Mouse (Mus musculus) embryonic facial prominence, embryonic 15.5 days (tissue): ENCODE results near the gene Sh3d21. TPM values are rescaled to one million over a fixed set of nuclear protein-coding genes. Genes with fewer than 3 reads are reported as not detected.
A peak's percentile ranks its signal among the peaks of the same experiment; 100 is the strongest.
"Not testable (repeated sequence)": the region's sequence is repeated elsewhere in the genome, so short reads cannot be mapped to it uniquely, and the experiment has no call there.

Experiments used
- ATAC-seq: fragments of 200-750 bp; cut with Nextera tagmentation; 2 replicates; pipeline ENCODE4 v1.8.0; 2017; ENCODE audit warnings: low read depth, moderate TSS enrichment; ENCODE audit not compliant: insufficient number of reproducible peaks, low FRiP score, low TSS enrichment
- H3K27ac ChIP-seq: fragments of 300-500 bp; sonication (generic); replicated peaks from 2 replicates; pipeline ENCODE4 v1.5.1; 2015; ENCODE audit warnings: mild to moderate bottlenecking, inconsistent platforms
- H3K27me3 ChIP-seq: fragments of 300-500 bp; sonication (generic); 2 replicates; pipeline ENCODE4 v1.6.1; 2015; ENCODE audit warnings: inconsistent platforms
- H3K36me3 ChIP-seq: fragments of 300-500 bp; sonication (generic); 2 replicates; pipeline ENCODE4 v1.6.1; 2015; ENCODE audit warnings: mild to moderate bottlenecking, inconsistent platforms
- H3K4me1 ChIP-seq: fragments of 300-500 bp; sonication (generic); 2 replicates; pipeline ENCODE4 v1.6.1; 2015; ENCODE audit warnings: inconsistent platforms
- H3K4me2 ChIP-seq: fragments of 300-500 bp; sonication (generic); replicated peaks from 2 replicates; pipeline ENCODE4 v1.6.1; 2015; ENCODE audit warnings: mild to moderate bottlenecking, inconsistent platforms
- H3K4me3 ChIP-seq: fragments of 300-500 bp; sonication (generic); replicated peaks from 2 replicates; pipeline ENCODE4 v1.5.1; 2015; ENCODE audit warnings: mild to moderate bottlenecking, inconsistent platforms
- H3K9ac ChIP-seq: fragments of 300-500 bp; sonication (generic); 2 replicates; pipeline ENCODE4 v1.6.1; 2015; ENCODE audit warnings: inconsistent platforms
- H3K9me3 ChIP-seq: fragments of 300-500 bp; sonication (generic); replicated peaks from 2 replicates; pipeline ENCODE4 v1.6.1; 2016; ENCODE audit warnings: inconsistent platforms
- WGBS: fragments of 180-500 bp; shearing (Covaris S2); methylation state at CpG from one replicate; pipeline ENCODE4 v1.1.7; 2015; 5-methylcytosine and 5-hydroxymethylcytosine counted together
- polyA plus RNA-seq: library from polyadenylated mRNA; unstranded; fragments of >200 nt; fragmentation: Nextera tagmentation; extraction: Ambion mirVana; gene quantifications from 2 replicates; pipeline ENCODE4 v1.2.1, GENCODE M21; 2015

Gene Sh3d21
- polyA plus RNA-seq, 1 experiment from 2014 or later, result 16.8 TPM

DNA sequence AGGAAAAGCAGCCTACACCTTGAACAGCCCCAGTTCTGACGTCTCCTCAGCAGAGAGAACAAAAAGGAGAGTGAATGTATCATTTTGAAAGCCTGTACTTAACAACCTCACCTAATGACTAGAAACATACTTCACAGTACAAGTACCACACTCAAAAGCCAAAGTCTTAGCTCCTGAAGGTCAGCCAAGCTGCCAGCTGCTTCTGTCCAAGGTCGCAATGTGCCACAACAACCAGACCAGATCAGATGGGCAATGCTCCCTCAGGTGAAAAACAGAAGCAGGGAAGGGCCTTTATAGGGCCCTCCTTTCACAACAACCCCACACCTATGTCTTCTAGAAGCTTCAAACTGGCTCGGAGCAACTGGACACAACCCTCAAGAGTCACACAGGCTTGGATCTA lies 2.8 kb upstream of the Sh3d21 start:
- Histone ChIP-seq H3K36me3 (peaks cover 52% of the 10 kb centered on the region), H3K4me2 (no peak overlapping the region), H3K27me3 (no peaks in the 10 kb centered on the region), H3K4me1 (peaks cover 28% of the 10 kb centered on the region), H3K27ac (peak overlapping the region; percentile 28; the same call in 1 of the 2 replicates), H3K9ac (no peak overlapping the region), H3K9me3 (no peaks in the 10 kb centered on the region), H3K4me3 (no peak overlapping the region)
- WGBS, result 82% methylated on average over 3 of the region's 3 CpGs
- ATAC-seq, result no peak

DNA sequence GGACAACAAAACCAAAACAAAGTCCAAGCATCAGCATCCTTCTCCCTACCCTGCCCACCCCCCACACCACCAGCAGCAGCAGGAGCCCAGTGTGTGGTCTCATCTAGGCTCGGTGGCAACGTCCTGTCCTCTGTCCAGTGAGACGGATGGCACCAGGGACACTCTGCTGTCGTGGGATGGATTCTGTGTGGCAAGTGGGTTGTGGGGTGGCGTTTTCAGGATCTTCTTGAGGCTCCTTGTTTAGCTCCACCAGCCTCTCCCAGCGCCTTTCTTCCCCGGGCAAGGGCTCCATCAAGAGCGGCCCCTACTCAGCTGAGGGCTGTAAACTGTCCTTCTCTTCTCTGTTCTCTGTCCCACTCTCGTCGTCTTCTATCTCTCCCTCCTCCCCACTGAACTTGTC lies 1.8 kb upstream of the Sh3d21 start:
- not testable (repeated sequence) for H3K27me3 ChIP-seq, H3K4me2 ChIP-seq, H3K4me3 ChIP-seq, H3K9ac ChIP-seq, H3K9me3 ChIP-seq, H3K27ac ChIP-seq, ATAC-seq
- peaks cover 28% of the 10 kb centered on the region for H3K4me1 ChIP-seq
- peaks cover 44% of the 10 kb centered on the region for H3K36me3 ChIP-seq
- 73% methylated on average over 10 of the region's 10 CpGs for WGBS

- no peaks in the 10 kb centered on the region for H3K9me3 ChIP-seq
- WGBS, result 49% methylated on average over 4 of the region's 4 CpGs
- H3K4me1 ChIP-seq, result peaks cover 28% of the 10 kb centered on the region
- H3K4me2 ChIP-seq, result peak overlapping the region; percentile 98; the same call in 1 of the 2 replicates
- no peak overlapping the region for H3K9ac ChIP-seq
- ATAC-seq, result no peak
- no peaks in the 10 kb centered on the region for H3K27me3 ChIP-seq
- peak overlapping the region; percentile 91; the same call in 1 of the 2 replicates for H3K27ac ChIP-seq
- H3K36me3 ChIP-seq, result peaks cover 30% of the 10 kb centered on the region
- no peak overlapping the region for H3K4me3 ChIP-seq
Measured at GRCm38 (mm10) chr4:126163685-126164084, 394 bp upstream of the Sh3d21 start.

DNA sequence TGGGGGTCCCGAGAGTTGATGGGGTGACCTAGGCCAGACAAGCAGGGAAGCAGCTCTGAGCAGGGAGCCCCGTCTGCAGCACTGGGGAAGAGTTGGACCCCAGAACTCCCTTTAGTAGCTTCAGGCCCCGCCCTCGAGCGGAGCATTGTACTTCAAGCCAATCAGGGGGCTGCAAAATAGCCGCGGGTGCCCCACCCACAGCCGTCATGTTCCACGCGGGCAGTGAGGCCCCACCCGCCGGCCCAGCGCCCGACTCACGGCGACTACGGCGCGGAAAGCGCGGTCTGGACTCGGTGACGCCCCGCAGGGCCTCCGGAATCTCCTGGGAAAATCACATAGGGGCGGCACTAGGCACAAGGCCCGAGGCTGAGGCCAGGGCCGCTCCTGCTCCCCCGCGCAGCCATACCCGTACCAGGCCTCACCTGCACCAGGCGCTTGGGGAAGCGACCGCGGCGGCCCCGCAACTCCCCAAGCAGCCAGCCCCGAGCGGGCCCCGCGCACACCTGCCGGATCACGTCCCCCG lies 686 bp downstream of the Sh3d21 start:
- H3K4me3 ChIP-seq, result peak overlapping the region; percentile 56
- under 1% methylated on average over 44 of the region's 44 CpGs for WGBS
- peaks cover 28% of the 10 kb centered on the region for H3K4me1 ChIP-seq
- peak; percentile 93 for ATAC-seq
- H3K4me2 ChIP-seq, result peak overlapping the region; percentile 98
- H3K27me3 ChIP-seq, result no peaks in the 10 kb centered on the region
- no peaks in the 10 kb centered on the region for H3K9me3 ChIP-seq
- peak overlapping the region; percentile 90 for H3K9ac ChIP-seq
- H3K27ac ChIP-seq, result peak overlapping the region; percentile 91
- peaks cover 20% of the 10 kb centered on the region for H3K36me3 ChIP-seq

- H3K27me3 ChIP-seq, result no peaks in the 10 kb centered on the region
- H3K36me3 ChIP-seq, result peaks cover 20% of the 10 kb centered on the region
- H3K27ac ChIP-seq, result peak overlapping the region; percentile 91
- WGBS, result 50% methylated on average over 9 of the region's 9 CpGs
- H3K4me3 ChIP-seq, result peak overlapping the region; percentile 56
- no peaks in the 10 kb centered on the region for H3K9me3 ChIP-seq
- H3K4me2 ChIP-seq, result peak overlapping the region; percentile 98
- H3K9ac ChIP-seq, result peak overlapping the region; percentile 90
- no peak for ATAC-seq
- H3K4me1 ChIP-seq, result peaks cover 28% of the 10 kb centered on the region
Measured at GRCm38 (mm10) chr4:126161986-126162385, 1.3 kb downstream of the Sh3d21 start.

GRCm38 (mm10) chr4:126161456-126161855 lies 1.8 kb downstream of the Sh3d21 start:
- WGBS, result 85% methylated on average over 6 of the region's 6 CpGs
- Histone ChIP-seq H3K27ac (no peak overlapping the region), H3K4me1 (peaks cover 30% of the 10 kb centered on the region), H3K4me3 (no peak overlapping the region), H3K9ac (no peak overlapping the region), H3K36me3 (peaks cover 20% of the 10 kb centered on the region), H3K27me3 (no peaks in the 10 kb centered on the region), H3K4me2 (no peak overlapping the region), H3K9me3 (no peaks in the 10 kb centered on the region)
- ATAC-seq, result no peak

- WGBS, result 87% methylated on average over 8 of the region's 8 CpGs
- Histone ChIP-seq H3K27ac (no peak overlapping the region), H3K27me3 (no peaks in the 10 kb centered on the region), H3K36me3 (peaks cover 17% of the 10 kb centered on the region), H3K9me3 (no peaks in the 10 kb centered on the region), H3K9ac (no peak overlapping the region), H3K4me3 (no peak overlapping the region), H3K4me1 (peaks cover 31% of the 10 kb centered on the region), H3K4me2 (no peak overlapping the region)
- no peak for ATAC-seq
Measured at GRCm38 (mm10) chr4:126160981-126161380, 2.3 kb downstream of the Sh3d21 start.

GRCm38 (mm10) chr4:126159455-126159854 lies 3.8 kb downstream of the Sh3d21 start:
- Histone ChIP-seq H3K4me3 (no peak overlapping the region), H3K9ac (no peak overlapping the region), H3K9me3 (no peaks in the 10 kb centered on the region), H3K36me3 (peaks cover 11% of the 10 kb centered on the region; the same call in 1 of the 2 replicates), H3K4me2 (no peak overlapping the region), H3K4me1 (peaks cover 38% of the 10 kb centered on the region), H3K27ac (no peak overlapping the region), H3K27me3 (no peaks in the 10 kb centered on the region)
- ATAC-seq, result no peak
- 65% methylated on average over 8 of the region's 8 CpGs for WGBS

GRCm38 (mm10) chr4:126157562-126157961 lies 5.7 kb downstream of the Sh3d21 start:
- Histone ChIP-seq H3K9me3 (no peaks in the 10 kb centered on the region), H3K36me3 (peaks cover 11% of the 10 kb centered on the region), H3K27ac (no peak overlapping the region), H3K27me3 (no peaks in the 10 kb centered on the region), H3K9ac (no peak overlapping the region), H3K4me2 (no peak overlapping the region), H3K4me1 (peaks cover 27% of the 10 kb centered on the region), H3K4me3 (no peak overlapping the region)
- 90% methylated on average over 6 of the region's 6 CpGs for WGBS
- no peak for ATAC-seq

DNA sequence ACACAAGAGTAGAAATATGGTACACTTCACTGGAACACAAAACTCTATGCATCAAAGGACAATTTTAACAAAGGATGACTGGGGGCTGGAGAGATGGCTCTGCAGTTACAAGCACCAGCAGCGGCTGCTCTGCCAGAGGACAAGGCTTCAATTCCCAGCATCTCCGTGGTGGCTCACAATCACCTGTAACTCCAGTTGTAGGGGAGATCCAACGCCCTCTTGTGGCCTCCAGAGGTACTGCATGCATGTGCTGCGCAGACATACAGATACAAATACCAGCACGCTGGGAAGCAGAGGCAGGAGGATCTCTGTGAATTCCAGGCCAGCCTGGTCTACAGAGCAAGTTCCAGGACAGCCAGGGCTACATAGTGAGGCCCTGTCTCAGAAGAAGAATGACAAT lies 6.7 kb downstream of the Sh3d21 start:
- no peak overlapping the region for H3K9ac ChIP-seq
- H3K4me3 ChIP-seq, result no peak overlapping the region
- no peaks in the 10 kb centered on the region for H3K9me3 ChIP-seq
- no peak overlapping the region for H3K4me2 ChIP-seq
- peaks cover 11% of the 10 kb centered on the region for H3K36me3 ChIP-seq
- no peaks in the 10 kb centered on the region for H3K27me3 ChIP-seq
- no peak for ATAC-seq
- H3K27ac ChIP-seq, result peak overlapping the region; percentile 69; the same call in 1 of the 2 replicates
- H3K4me1 ChIP-seq, result peaks cover 25% of the 10 kb centered on the region
- 57% methylated on average over 5 of the region's 5 CpGs for WGBS

GRCm38 (mm10) chr4:126155869-126156268 lies 7.4 kb downstream of the Sh3d21 start:
- Histone ChIP-seq H3K4me2 (no peak overlapping the region), H3K27me3 (no peaks in the 10 kb centered on the region), H3K9me3 (no peaks in the 10 kb centered on the region), H3K36me3 (peaks cover 11% of the 10 kb centered on the region), H3K9ac (no peak overlapping the region), H3K4me1 (peaks cover 29% of the 10 kb centered on the region), H3K27ac (peak overlapping the region; percentile 69), H3K4me3 (no peak overlapping the region)
- 48% methylated on average over 2 of the region's 2 CpGs for WGBS
- no peak for ATAC-seq

- H3K4me1 ChIP-seq, result peaks cover 35% of the 10 kb centered on the region
- no peak overlapping the region for H3K4me2 ChIP-seq
- no peaks in the 10 kb centered on the region for H3K27me3 ChIP-seq
- 37% methylated on average over 4 of the region's 4 CpGs for WGBS
- H3K9ac ChIP-seq, result no peak overlapping the region
- peak overlapping the region; percentile 69 for H3K27ac ChIP-seq
- H3K9me3 ChIP-seq, result no peaks in the 10 kb centered on the region
- no peak overlapping the region for H3K4me3 ChIP-seq
- H3K36me3 ChIP-seq, result peaks cover 11% of the 10 kb centered on the region
- ATAC-seq, result no peak
Measured at GRCm38 (mm10) chr4:126155183-126155582, 8.1 kb downstream of the Sh3d21 start.
